Mouse (Mus musculus): Measurements from ENCODE around the gene Zfp704. TPM values are rescaled to one million over a fixed set of nuclear protein-coding genes. Genes with fewer than 3 reads are reported as not detected.

Zfp704 gene
- polyA plus RNA-seq, 1 experiment from 2014 or later = 10.6 TPM

GRCm38 (mm10) chr3:9398271-9398670, 211.6 kb downstream of the Zfp704 start:
- WGBS = 69% methylated on average over 5 of the region's 5 CpGs
- no peak overlapping the region for H3K9ac ChIP-seq
- H3K36me3 ChIP-seq (ENCODE audit: poor library complexity, severe bottlenecking) = no peaks in the 10 kb centered on the region
- peaks cover 27% of the 10 kb centered on the region for H3K4me1 ChIP-seq
- no peak overlapping the region for H3K4me3 ChIP-seq
- no peak for ATAC-seq
- no peaks in the 10 kb centered on the region; the same call in 1 of the 2 replicates for H3K27me3 ChIP-seq
- no peak overlapping the region for H3K27ac ChIP-seq
- H3K4me2 ChIP-seq = no peak overlapping the region
- H3K9me3 ChIP-seq (replicated peaks) = no peaks in the 10 kb centered on the region
